Mouse (Mus musculus) adrenal gland, adult 2 months (tissue): ENCODE results near the gene Fam126a. TPM values are rescaled to one million over a fixed set of nuclear protein-coding genes. Genes with fewer than 3 reads are reported as not detected.
A peak's percentile ranks its signal among the peaks of the same experiment; 100 is the strongest.
"Not testable (repeated sequence)": the region's sequence is repeated elsewhere in the genome, so short reads cannot be mapped to it uniquely, and the experiment has no call there.

Source experiments
- DNase-seq: peaks from one replicate; pipeline ENCODE4 v3.0.0; 2021
- polyA plus RNA-seq: library from polyadenylated mRNA; depleted of rRNA; stranded (reverse); fragments of >200 nt; gene quantifications from 2 replicates; pipeline ENCODE4 v1.2.3, GENCODE M21; 2012; rRNA removed
- total RNA-seq, 2 experiments: library from RNA; stranded (reverse); gene quantifications; 2 replicates each; pipeline ENCODE4 v1.2.3; 2021

Fam126a gene
- total and polyA plus RNA-seq, 3 experiments: 14.5 to 133 (median 50.1) TPM

DNA sequence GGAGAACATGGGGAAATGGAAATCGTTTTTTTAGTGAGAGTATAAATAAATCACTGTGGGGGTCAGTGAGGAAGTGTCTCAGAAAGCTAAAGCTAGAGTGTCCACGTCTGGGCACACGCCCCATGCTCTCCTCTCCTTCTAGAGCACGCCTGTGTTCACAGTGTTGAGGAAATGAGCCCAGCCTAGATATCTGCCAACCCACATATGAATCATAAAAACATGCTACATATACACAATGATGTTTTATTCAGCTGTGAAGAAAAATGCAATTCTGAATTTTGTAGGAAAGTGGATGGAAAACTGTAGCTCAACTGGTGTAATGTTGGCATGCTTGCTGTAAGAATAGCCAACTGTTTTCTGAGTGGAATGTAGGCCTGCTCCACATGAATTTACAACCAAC lies 130.3 kb downstream of the Fam126a start:
- DNase-seq: no peak

- peak; percentile 41 for DNase-seq
Measured at GRCm38 (mm10) chr5:23893864-23894771, 136.4 kb downstream of the Fam126a start.

GRCm38 (mm10) chr5:23893156-23893863 lies 137.2 kb downstream of the Fam126a start:
- DNase-seq: no peak

DNA sequence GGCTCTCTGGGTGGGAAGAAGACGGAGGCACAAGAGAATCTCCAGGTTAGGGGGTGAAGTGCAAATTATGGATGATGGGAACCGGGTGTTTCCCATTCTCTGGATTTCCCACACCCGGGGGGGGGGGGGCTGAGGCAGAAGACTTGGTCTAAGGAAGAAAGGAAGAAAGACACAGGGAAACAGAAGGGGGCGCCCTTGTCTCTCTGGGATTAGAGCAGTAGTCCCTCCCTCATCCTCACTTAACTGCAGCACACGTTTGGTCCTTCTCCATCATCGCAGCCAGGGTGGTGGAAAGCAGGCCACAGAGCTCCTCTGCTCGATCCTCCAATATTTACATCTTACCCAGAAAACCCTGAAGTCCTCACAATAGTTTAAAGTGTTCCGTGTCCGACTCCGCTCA lies 139.8 kb downstream of the Fam126a start:
- peak; percentile 83 for DNase-seq

- DNase-seq: no peak
Measured at GRCm38 (mm10) chr5:23889461-23889860, 141.0 kb downstream of the Fam126a start.

DNA sequence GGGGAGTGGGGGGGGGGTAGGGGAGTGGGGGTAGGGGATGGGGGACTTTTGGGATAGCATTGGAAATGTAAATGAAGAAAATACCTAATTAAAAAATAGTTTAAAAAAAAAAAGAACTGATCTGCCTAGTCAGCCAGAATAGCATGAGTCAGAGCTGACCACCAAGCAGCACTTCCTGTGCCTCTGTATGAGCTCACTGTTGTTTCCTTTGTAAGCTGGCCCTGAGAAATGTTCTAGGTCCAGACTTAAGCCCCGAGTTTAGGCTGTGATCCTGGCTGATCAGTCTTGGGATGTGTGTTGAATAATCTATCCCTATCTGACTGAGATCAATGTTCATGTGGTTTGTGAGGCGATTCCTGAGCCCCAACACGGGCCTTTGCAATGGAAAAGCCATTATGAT lies 143.4 kb downstream of the Fam126a start:
- DNase-seq: no peak

DNA sequence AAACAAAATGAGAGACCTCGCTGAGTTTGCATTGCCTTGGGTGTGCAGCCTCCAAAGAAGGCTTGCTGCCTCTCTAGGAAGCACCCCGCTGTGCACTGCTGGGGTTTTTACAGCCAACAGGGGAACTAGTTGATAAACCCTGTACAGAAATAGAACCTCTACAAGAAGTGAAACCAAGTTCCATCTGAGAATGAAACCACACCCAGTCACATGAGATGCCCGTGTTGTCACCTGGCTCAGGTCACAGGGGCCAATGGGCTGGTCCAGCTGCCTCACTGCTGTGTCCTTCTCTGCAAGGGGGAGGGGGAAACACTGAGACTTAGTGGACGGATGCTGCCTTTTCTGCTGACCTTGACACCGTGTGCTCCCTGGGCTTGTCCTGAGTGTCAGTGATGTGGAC lies 156.0 kb downstream of the Fam126a start:
- DNase-seq: no peak

DNA sequence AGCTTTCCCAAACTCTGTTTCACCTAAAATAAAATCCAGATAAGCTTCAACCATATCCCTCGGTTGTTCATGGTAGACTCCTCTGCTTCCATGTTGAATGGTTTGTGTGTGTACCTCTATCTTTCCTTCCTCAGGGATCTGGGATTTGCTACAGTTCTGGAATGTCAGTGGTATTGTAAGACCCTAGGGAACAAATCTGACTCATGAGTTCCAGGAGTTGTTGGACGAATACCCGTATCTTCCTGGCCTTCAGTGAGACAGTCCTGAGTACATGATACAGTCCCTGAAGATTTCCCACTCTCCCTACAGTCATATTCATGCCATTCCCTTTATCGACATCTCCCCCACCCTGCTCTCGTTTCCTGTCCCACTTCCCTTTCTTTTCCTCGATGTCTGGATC lies 157.9 kb downstream of the Fam126a start:
- no peak for DNase-seq

DNA sequence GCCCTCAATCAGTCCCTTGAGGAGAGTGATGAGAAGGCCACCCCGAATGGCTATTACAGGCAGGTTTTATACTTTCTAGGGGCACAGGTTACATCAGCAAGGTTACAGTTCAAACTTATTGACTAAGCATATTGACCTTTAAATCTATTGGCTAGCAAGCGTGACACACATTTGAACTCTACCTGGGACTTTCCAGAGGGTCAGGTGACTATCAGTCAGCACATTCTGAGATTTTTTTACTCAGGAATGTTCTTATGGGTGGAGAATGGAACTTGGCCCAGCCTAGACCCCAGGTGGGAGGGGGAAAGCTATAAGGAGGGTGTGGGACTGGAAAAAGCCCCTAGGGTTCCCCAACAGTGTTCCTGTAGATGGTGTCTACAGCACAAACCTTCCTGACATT lies 159.2 kb downstream of the Fam126a start:
- not testable (repeated sequence) for DNase-seq

GRCm38 (mm10) chr5:23865941-23866340 lies 164.5 kb downstream of the Fam126a start:
- DNase-seq: no peak

Other genes starting within 250 kb of the Fam126a start
- gene Pus7, start 247.0 kb downstream of the Fam126a start, total RNA-seq: 10 to 100 TPM; 16.8 to 17.9 TPM
- 2.5 and 3.0 TPM in 2 replicates for gene Pus7, start 247.0 kb downstream of the Fam126a start, polyA plus RNA-seq
- 10 to 100 TPM; 16.1 to 21.7 TPM for gene Rint1, start 243.0 kb downstream of the Fam126a start, total RNA-seq
- gene Rint1, start 243.0 kb downstream of the Fam126a start, polyA plus RNA-seq: 9.7 and 16.7 TPM in 2 replicates
- gene Tomm7, start 186.5 kb downstream of the Fam126a start, total RNA-seq: 100 to 1,000 TPM in 1 of 2 experiments, 10 to 100 TPM in 1; 79.5 to 136 TPM
- gene Tomm7, start 186.5 kb downstream of the Fam126a start, polyA plus RNA-seq: 10.2 and 15.8 TPM in 2 replicates
- 10 to 100 TPM; 31.4 to 37.6 TPM for gene Klhl7, start 69.9 kb upstream of the Fam126a start, total RNA-seq
- 0.79 and 0.91 TPM in 2 replicates for gene Klhl7, start 69.9 kb upstream of the Fam126a start, polyA plus RNA-seq
- gene Nupl2, start 134.3 kb upstream of the Fam126a start, total RNA-seq: 1 to 10 TPM; 6.3 to 9.3 TPM
- gene Nupl2, start 134.3 kb upstream of the Fam126a start, polyA plus RNA-seq: 7.7 and 7.9 TPM in 2 replicates